Mouse (Mus musculus) cerebral cortex, adult 2 months (tissue): ENCODE data around the gene Wdr37.

ENCODE experiments used
- WGBS: fragments of 180-500 bp; shearing (Covaris S2); methylation state at CpG from one replicate; pipeline ENCODE4 v1.1.7; 2018; 5-methylcytosine and 5-hydroxymethylcytosine counted together

The Wdr37 gene

GRCm38 (mm10) chr13:8871314-8871962, at the start of gene Wdr37:
Gene Wdr37, minus strand, starts transcription at chr13:8871909.
- under 1% methylated on average over 18 of the region's 18 CpGs for whole genome bisulfite sequencing

GRCm38 (mm10) chr13:8913890-8914289, 42.2 kb upstream of the Wdr37 start:
- 90% methylated on average over 8 of the region's 8 CpGs for WGBS

- 95% methylated on average over 2 of the region's 2 CpGs for WGBS
Measured at GRCm38 (mm10) chr13:8905986-8906385, 34.3 kb upstream of the Wdr37 start.

- 98% methylated on average over 1 of the region's 1 CpGs for WGBS
Measured at GRCm38 (mm10) chr13:8888603-8889002, 16.9 kb upstream of the Wdr37 start.

GRCm38 (mm10) chr13:8886185-8886560, 14.5 kb upstream of the Wdr37 start:
- WGBS, result 2% methylated on average over 9 of the region's 9 CpGs

- WGBS, result under 1% methylated on average over 46 of the region's 46 CpGs
Measured at GRCm38 (mm10) chr13:8885445-8886184, 13.9 kb upstream of the Wdr37 start, which contains the start of gene Idi1. Gene Idi1, plus strand, starts transcription at chr13:8885501.

- WGBS, result 88% methylated on average over 5 of the region's 5 CpGs
Measured at GRCm38 (mm10) chr13:8883870-8884269, 12.2 kb upstream of the Wdr37 start.

- 77% methylated on average over 3 of the region's 3 CpGs for WGBS
Measured at GRCm38 (mm10) chr13:8881611-8882010, 9.9 kb upstream of the Wdr37 start.

- 94% methylated on average over 1 of the region's 1 CpGs for whole genome bisulfite sequencing
Measured at GRCm38 (mm10) chr13:8873776-8874175, 2.1 kb upstream of the Wdr37 start.

- under 1% methylated on average over 57 of the region's 57 CpGs for WGBS
Measured at GRCm38 (mm10) chr13:8870510-8871313, 997 bp downstream of the Wdr37 start.

- 1% methylated on average over 9 of the region's 9 CpGs for WGBS
Measured at GRCm38 (mm10) chr13:8870160-8870509, 1.6 kb downstream of the Wdr37 start.

GRCm38 (mm10) chr13:8869578-8870157, 2.0 kb downstream of the Wdr37 start:
- 50% methylated on average over 5 of the region's 5 CpGs for WGBS

- WGBS, result 59% methylated on average over 7 of the region's 7 CpGs
Measured at GRCm38 (mm10) chr13:8866612-8867011, 5.1 kb downstream of the Wdr37 start.

- WGBS, result 64% methylated on average over 3 of the region's 3 CpGs
Measured at GRCm38 (mm10) chr13:8864990-8865389, 6.7 kb downstream of the Wdr37 start.

GRCm38 (mm10) chr13:8860861-8861260, 10.8 kb downstream of the Wdr37 start:
- WGBS, result 61% methylated on average over 9 of the region's 9 CpGs

GRCm38 (mm10) chr13:8858453-8858852, 13.3 kb downstream of the Wdr37 start:
- 77% methylated on average over 6 of the region's 6 CpGs for WGBS

GRCm38 (mm10) chr13:8854769-8855168, 16.9 kb downstream of the Wdr37 start:
- WGBS, result 88% methylated on average over 2 of the region's 2 CpGs

- 94% methylated on average over 4 of the region's 4 CpGs for WGBS
Measured at GRCm38 (mm10) chr13:8853424-8853823, 18.3 kb downstream of the Wdr37 start.

GRCm38 (mm10) chr13:8849311-8849710, 22.4 kb downstream of the Wdr37 start:
- 38% methylated on average over 1 of the region's 1 CpGs for whole genome bisulfite sequencing

- WGBS, result 37% methylated on average over 2 of the region's 2 CpGs
Measured at GRCm38 (mm10) chr13:8847702-8848101, 24.0 kb downstream of the Wdr37 start.

GRCm38 (mm10) chr13:8842273-8842672, 29.4 kb downstream of the Wdr37 start:
- WGBS, result 86% methylated on average over 3 of the region's 3 CpGs

- 92% methylated on average over 7 of the region's 7 CpGs for whole genome bisulfite sequencing
Measured at GRCm38 (mm10) chr13:8841846-8842245, 29.9 kb downstream of the Wdr37 start.
